Mouse (Mus musculus) stomach, postnatal 0 days (tissue): Measurements from ENCODE around the gene Gga3. TPM values are rescaled to one million over a fixed set of nuclear protein-coding genes. Genes with fewer than 3 reads are reported as not detected.

Experiments
- ATAC-seq: fragments of 200-750 bp; cut with Nextera tagmentation; 2 replicates; pipeline ENCODE4 v1.8.0; 2017; ENCODE audit not compliant: low FRiP score, low TSS enrichment
- DNase-seq: peaks from one replicate; pipeline ENCODE4 v3.0.0-alpha.2; 2016; ENCODE audit warnings: low spot score
- H3K27ac ChIP-seq: fragments of 300-500 bp; sonication (generic); replicated peaks from 2 replicates; pipeline ENCODE4 v1.5.1; 2014; ENCODE audit warnings: mild to moderate bottlenecking, control low read depth
- H3K27me3 ChIP-seq: fragments of 300-500 bp; sonication (generic); 2 replicates; pipeline ENCODE4 v1.6.1; 2014; ENCODE audit warnings: low read length; ENCODE audit not compliant: control insufficient read depth, insufficient read depth
- H3K36me3 ChIP-seq: fragments of 300-500 bp; sonication (generic); 2 replicates; pipeline ENCODE4 v1.6.1; 2014; ENCODE audit warnings: low read length, mixed read lengths; ENCODE audit not compliant: control insufficient read depth, insufficient read depth
- H3K4me1 ChIP-seq: fragments of 300-500 bp; sonication (generic); replicated peaks from 2 replicates; pipeline ENCODE4 v1.6.1; 2014; ENCODE audit warnings: antibody characterized with exemption; ENCODE audit not compliant: control insufficient read depth, insufficient read depth
- H3K4me2 ChIP-seq: fragments of 300-500 bp; sonication (generic); replicated peaks from 2 replicates; pipeline ENCODE4 v1.6.1; 2014; ENCODE audit warnings: low read depth, mild to moderate bottlenecking, control low read depth, moderate library complexity
- H3K4me3 ChIP-seq: fragments of 300-500 bp; sonication (generic); 2 replicates; pipeline ENCODE4 v1.5.1; 2014; ENCODE audit warnings: low read depth, low read length, control low read depth
- H3K9ac ChIP-seq: fragments of 300-500 bp; sonication (generic); 2 replicates; pipeline ENCODE4 v1.6.1; 2014; ENCODE audit warnings: mild to moderate bottlenecking, low read length, control low read depth, mixed read lengths
- H3K9me3 ChIP-seq: fragments of 300-500 bp; sonication (generic); 2 replicates; pipeline ENCODE4 v1.6.1; 2016; ENCODE audit warnings: low read length; ENCODE audit not compliant: control insufficient read depth
- CTCF ChIP-seq: IDR thresholded peaks from 2 replicates; pipeline ENCODE4 v1.5.1; 2016; ENCODE audit warnings: antibody characterized with exemption, low read depth, mild to moderate bottlenecking, moderate library complexity
- EP300 ChIP-seq: optimal IDR thresholded peaks from 2 replicates; pipeline ENCODE3; 2016; ENCODE audit warnings: antibody characterized with exemption
- WGBS: fragments of 180-500 bp; shearing (Covaris S2); extraction: QIAGEN DNeasy Blood & Tissue Kit; methylation state at CpG from one replicate; pipeline ENCODE4 v1.1.7; 2014; 5-methylcytosine and 5-hydroxymethylcytosine counted together
- polyA plus RNA-seq: library from polyadenylated mRNA; unstranded; fragments of >200 nt; fragmentation: Nextera tagmentation; extraction: Ambion mirVana; gene quantifications from 2 replicates; pipeline ENCODE4 v1.2.1, GENCODE M21; 2015

Gga3 gene
- polyA plus RNA-seq, 1 experiment from 2014 or later, result 5.2 TPM

- DNase-seq (no peak), ATAC-seq (no peak)
- TF ChIP-seq EP300 (no peak), CTCF (no peak)
- H3K27me3 ChIP-seq, result no peaks in the 10 kb centered on the region
- H3K4me2 ChIP-seq, result no peak overlapping the region
- no peak overlapping the region for H3K9ac ChIP-seq
- WGBS, result 91% methylated on average over 4 of the region's 4 CpGs
- H3K36me3 ChIP-seq, result peaks cover 6% of the 10 kb centered on the region; the same call in 1 of the 2 replicates
- H3K4me1 ChIP-seq, result no peaks in the 10 kb centered on the region
- no peak overlapping the region for H3K27ac ChIP-seq
- no peaks in the 10 kb centered on the region for H3K9me3 ChIP-seq
- H3K4me3 ChIP-seq, result no peak overlapping the region
Observed at GRCm38 (mm10) chr11:115601174-115601573, 2.7 kb downstream of the Gga3 start.

- ATAC-seq, result no peak
- Histone ChIP-seq H3K9me3 (no peaks in the 10 kb centered on the region), H3K4me3 (no peak overlapping the region), H3K4me2 (no peak overlapping the region), H3K27ac (no peak overlapping the region), H3K36me3 (peaks cover 6% of the 10 kb centered on the region; the same call in 1 of the 2 replicates), H3K27me3 (no peaks in the 10 kb centered on the region), H3K9ac (no peak overlapping the region), H3K4me1 (no peaks in the 10 kb centered on the region)
- no peak for TF ChIP-seq EP300
- TF ChIP-seq CTCF, result no peak
- 85% methylated on average over 15 of the region's 15 CpGs for WGBS
- DNase-seq, result no peak
Observed at GRCm38 (mm10) chr11:115600743-115601142, 3.1 kb downstream of the Gga3 start.

- TF ChIP-seq EP300, result no peak
- TF ChIP-seq CTCF, result no peak
- WGBS, result 87% methylated on average over 7 of the region's 7 CpGs
- Histone ChIP-seq H3K27me3 (no peaks in the 10 kb centered on the region), H3K4me1 (no peaks in the 10 kb centered on the region), H3K9me3 (no peaks in the 10 kb centered on the region), H3K4me2 (no peak overlapping the region), H3K4me3 (no peak overlapping the region), H3K9ac (no peak overlapping the region), H3K36me3 (peaks cover 7% of the 10 kb centered on the region; the same call in 1 of the 2 replicates), H3K27ac (no peak overlapping the region)
- no peak for DNase-seq
- no peak for ATAC-seq
Observed at GRCm38 (mm10) chr11:115599722-115600121, 4.1 kb downstream of the Gga3 start.

GRCm38 (mm10) chr11:115598309-115598708 lies 5.5 kb downstream of the Gga3 start:
- no peak for ATAC-seq
- no peaks in the 10 kb centered on the region for H3K27me3 ChIP-seq
- H3K36me3 ChIP-seq, result peaks cover 16% of the 10 kb centered on the region
- H3K4me3 ChIP-seq, result no peak overlapping the region
- no peak overlapping the region for H3K9ac ChIP-seq
- H3K4me2 ChIP-seq, result no peak overlapping the region
- TF ChIP-seq EP300, result no peak
- no peak for TF ChIP-seq CTCF
- DNase-seq, result no peak
- H3K4me1 ChIP-seq, result no peaks in the 10 kb centered on the region
- no peaks in the 10 kb centered on the region for H3K9me3 ChIP-seq
- H3K27ac ChIP-seq, result no peak overlapping the region
- WGBS, result 94% methylated on average over 4 of the region's 4 CpGs

DNA sequence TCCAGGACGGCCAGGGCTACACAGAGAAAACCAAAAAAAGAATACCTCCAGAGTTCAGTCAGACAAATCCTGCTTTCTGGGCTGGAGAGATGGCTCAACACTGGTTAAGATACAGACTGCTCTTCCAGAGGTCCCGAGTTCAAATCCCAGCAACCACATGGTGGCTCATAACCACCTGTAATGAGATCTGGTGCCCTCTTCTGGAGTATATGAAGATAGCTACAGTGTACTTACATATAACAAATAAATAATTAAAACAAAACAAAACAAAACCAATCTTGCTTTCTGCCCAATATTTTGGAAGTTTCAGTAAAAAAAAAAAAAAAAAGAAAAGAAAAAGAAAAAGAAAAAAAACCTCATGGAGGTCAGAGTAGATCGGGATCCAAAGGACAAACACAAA lies 8.6 kb downstream of the Gga3 start:
- H3K36me3 ChIP-seq, result peaks cover 27% of the 10 kb centered on the region
- H3K9me3 ChIP-seq, result no peaks in the 10 kb centered on the region
- H3K4me3 ChIP-seq, result no peak overlapping the region
- no peak for TF ChIP-seq EP300
- peak; percentile 29; the same call in 1 of the 2 replicates for TF ChIP-seq CTCF
- H3K27me3 ChIP-seq, result no peaks in the 10 kb centered on the region
- 95% methylated on average over 3 of the region's 3 CpGs for WGBS
- H3K4me1 ChIP-seq, result no peaks in the 10 kb centered on the region
- H3K27ac ChIP-seq, result no peak overlapping the region
- ATAC-seq (no peak), DNase-seq (no peak)
- no peak overlapping the region for H3K9ac ChIP-seq
- H3K4me2 ChIP-seq, result no peak overlapping the region

- ATAC-seq, result no peak
- Histone ChIP-seq H3K4me2 (no peak overlapping the region), H3K4me3 (no peak overlapping the region), H3K9ac (no peak overlapping the region), H3K4me1 (no peaks in the 10 kb centered on the region), H3K27me3 (no peaks in the 10 kb centered on the region), H3K27ac (no peak overlapping the region), H3K9me3 (no peaks in the 10 kb centered on the region), H3K36me3 (peaks cover 55% of the 10 kb centered on the region)
- no peak for DNase-seq
- no peak for TF ChIP-seq CTCF
- no peak for TF ChIP-seq EP300
- 85% methylated on average over 2 of the region's 2 CpGs for WGBS
Observed at GRCm38 (mm10) chr11:115590526-115591075, 13.2 kb downstream of the Gga3 start.
